Mouse (Mus musculus) spleen, postnatal 36 days (tissue): ENCODE measurements around the gene Hspa8.
"Not testable (repeated sequence)": the region's sequence is repeated elsewhere in the genome, so short reads cannot be mapped to it uniquely, and the experiment has no call there.

Source experiments
- DNase-seq, 2 experiments: peaks; one replicate each; pipeline ENCODE4 v3.0.0; 2022; ENCODE audit warnings: low spot score in 2 of 2, mixed read lengths in 1 of 2

The Hspa8 gene

DNA sequence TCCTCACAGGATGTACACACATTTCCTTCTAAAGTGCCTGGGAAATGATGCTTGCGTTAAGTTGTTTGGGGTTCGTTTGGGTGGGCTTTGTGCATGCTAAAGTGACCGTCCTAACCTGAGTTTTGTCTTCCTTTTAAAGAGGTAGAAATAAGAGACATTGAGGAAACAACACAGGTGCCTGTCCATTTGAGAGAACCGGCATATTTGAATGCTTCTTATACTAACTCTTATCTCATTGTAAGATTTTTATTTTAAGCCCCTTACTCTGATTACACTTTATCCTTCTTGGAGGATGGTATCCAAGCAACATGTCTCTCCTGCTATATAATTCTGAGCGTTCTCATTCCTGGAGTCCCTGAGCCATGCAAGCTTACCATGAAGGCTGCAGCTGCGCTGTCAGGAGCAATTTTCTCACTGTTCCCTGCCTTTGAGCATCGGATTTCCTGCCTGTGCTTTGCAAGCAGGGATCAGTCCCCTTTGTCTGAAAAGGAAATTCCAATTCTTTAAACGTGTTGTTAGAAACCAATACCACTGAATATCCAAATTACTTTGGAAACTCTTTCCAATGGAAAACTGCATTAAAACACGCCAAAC is 16.3 kb upstream of the Hspa8 start:
- DNase-seq, result no peak

- no peak for DNase-seq
These were observed 15.3 kb upstream of the Hspa8 start for GRCm38 (mm10) chr9:40785452-40785851.

- DNase-seq, result not testable (repeated sequence)
These were observed 14.0 kb upstream of the Hspa8 start for GRCm38 (mm10) chr9:40786820-40787219.

DNA sequence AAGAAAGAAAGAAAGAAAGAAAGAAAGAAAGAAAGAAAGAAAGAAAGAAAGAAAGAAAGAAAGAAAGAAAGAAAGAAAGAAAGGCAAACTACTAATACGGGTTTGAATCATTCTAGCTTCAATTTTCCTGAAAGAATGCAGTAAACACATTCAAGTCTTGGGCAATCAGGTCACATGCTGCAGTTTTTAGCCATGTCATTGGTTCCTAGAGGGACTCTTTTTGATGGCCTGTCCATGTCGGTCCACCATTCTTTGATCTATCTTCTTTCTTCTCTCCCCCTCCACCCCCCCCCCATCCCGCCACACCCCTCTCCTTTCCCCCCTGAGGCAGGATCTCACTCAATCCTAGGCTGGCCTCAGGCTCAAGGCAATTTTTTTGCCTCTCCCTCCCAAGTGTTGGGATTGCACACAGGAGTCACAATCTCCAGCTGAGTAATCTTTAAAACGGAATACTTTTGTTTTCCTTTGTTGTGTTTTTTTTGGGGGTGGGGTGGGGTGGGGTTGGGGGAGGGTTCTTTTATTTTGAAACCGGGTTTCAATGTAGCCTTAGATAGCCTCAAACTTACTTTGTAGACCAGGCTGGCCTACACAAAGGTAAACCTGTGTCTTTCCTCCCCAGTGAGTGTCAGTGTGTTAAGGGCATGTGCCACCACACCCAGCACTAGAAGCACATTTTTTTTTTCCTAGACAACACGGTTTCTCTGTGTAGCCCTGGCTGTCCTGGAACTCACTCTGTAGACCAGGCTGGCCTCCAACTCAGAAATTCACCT is 8.7 kb upstream of the Hspa8 start:
- DNase-seq, result no peak

DNA sequence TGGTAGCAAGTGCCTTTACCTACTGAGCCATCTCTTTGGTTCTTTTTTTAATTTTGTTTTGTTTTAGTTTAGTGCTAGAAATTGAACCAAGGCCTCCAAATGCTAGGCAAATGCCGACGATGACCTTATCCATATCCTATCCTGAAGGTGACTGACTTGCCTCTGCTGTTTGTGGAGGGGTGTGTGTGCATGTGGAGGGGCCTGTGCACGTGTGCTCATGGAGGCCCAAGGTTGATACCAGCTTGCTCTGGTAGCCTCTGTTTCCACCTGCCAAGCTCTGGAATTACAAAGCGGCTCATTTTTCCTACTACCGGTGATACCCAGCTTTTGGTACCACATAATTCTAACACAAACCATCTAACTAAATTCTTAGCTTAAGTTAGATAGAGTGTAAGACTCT is 7.2 kb upstream of the Hspa8 start:
- DNase-seq, result no peak

GRCm38 (mm10) chr9:40794251-40794650 is 6.5 kb upstream of the Hspa8 start:
- no peak for DNase-seq

DNA sequence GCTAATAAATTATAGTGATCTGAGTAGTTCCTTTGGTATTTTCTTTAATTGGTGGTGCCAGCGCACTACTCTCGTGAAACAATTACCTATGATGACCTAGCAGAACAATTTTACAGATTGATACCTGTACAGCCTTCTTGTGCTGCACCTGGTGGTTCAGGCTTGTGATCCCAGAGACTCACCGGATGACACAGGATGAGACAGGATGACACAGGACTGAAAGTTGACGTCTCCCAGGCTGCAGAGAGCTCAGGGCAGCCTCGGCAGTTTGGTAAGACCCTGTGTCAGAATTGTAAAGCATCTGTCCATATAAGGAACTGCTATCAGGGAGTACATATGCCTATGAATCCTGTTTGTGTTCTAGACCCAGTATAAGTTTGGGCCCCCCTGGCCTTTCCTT is 5.9 kb upstream of the Hspa8 start:
- no peak for DNase-seq

- no peak for DNase-seq
These were observed 5.2 kb upstream of the Hspa8 start for GRCm38 (mm10) chr9:40795562-40795961.

DNA sequence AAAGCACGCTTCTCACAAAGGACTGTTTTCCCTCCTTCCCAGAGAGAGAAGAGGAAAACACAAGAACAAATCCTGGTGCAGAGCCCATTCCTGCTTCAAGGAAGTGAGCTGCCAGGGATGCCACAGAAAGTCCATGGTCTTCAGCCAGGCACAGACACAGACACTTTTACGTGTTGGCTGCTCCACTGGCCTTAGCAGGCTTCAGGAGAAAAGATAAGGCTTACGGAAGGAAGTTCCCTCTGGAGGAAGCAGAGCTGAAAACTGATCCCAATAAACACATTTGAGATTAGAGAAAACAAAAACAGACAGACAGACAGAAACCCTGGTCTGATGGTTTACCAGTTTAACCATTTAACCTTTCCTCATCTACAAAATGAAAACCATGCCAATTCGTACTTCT is 4.7 kb upstream of the Hspa8 start:
- no peak for DNase-seq

DNA sequence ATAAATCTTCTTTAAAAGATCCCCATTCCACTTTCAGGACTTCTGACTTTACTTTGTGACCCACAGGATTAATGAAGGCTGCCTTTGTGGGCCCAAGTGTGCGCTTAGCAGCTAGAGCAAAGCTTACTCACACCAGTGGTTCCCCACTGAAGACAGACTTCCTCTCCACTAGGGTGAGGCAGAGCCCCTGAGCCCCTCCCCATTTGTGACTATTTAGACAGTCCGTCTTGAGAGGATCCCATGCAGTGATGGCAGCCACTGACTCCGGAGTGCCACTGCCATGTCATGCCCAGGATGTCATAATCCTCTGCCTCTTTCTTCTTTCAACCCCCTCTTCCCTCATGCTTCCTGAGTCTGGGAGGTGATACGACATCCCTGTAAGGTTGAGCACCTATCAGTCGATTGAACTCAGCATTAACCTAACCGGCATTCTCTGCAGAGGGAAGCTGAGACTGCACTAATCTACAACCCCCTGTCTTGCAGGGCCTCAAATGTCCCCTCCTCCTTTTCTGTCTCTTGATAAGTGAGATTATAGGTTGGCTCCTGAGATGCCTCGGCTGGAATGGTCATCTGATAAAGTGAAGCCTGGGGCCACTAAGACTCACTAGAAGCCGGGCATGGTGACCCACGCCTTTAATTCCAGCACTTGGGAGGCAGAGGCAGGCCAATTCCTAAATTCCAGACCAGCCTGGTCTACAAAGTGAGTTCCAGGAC is 2.4 kb upstream of the Hspa8 start:
- no peak for DNase-seq

- DNase-seq, result no peak
These were observed 1.7 kb upstream of the Hspa8 start for GRCm38 (mm10) chr9:40799112-40799511.

DNA sequence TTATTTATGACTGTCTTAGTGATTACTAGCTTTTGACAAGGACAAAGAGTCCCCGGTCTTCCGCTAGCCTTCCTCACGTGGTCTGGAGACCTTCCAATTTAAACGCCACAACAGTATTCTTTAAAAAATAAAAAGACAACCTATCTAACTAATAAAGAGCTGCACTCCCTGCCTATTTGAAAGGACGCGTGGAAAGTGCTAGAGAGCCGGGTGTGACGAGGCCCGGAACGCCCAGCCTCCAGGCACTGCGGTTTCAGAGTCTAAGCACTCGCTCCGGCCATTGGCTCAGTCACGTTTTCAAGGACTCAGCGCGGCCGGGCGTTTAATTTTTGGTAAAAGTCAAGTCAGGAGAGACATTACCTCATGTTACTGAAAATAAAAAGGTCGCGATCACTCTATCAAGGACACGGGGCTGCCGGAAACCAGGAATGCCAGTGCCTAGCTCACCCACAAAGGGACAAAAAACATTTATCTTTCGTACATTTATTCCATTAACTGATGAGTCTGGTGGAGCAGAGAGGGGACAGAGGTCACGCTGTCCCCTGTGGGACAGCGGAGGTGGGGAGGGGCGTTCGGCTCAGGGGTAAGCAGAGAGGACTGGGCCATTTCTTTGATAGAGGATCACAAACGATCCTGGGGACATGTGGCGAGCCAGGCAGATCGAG is 815 bp upstream of the Hspa8 start:
- peak; percentile 72 to 74 for DNase-seq

DNA sequence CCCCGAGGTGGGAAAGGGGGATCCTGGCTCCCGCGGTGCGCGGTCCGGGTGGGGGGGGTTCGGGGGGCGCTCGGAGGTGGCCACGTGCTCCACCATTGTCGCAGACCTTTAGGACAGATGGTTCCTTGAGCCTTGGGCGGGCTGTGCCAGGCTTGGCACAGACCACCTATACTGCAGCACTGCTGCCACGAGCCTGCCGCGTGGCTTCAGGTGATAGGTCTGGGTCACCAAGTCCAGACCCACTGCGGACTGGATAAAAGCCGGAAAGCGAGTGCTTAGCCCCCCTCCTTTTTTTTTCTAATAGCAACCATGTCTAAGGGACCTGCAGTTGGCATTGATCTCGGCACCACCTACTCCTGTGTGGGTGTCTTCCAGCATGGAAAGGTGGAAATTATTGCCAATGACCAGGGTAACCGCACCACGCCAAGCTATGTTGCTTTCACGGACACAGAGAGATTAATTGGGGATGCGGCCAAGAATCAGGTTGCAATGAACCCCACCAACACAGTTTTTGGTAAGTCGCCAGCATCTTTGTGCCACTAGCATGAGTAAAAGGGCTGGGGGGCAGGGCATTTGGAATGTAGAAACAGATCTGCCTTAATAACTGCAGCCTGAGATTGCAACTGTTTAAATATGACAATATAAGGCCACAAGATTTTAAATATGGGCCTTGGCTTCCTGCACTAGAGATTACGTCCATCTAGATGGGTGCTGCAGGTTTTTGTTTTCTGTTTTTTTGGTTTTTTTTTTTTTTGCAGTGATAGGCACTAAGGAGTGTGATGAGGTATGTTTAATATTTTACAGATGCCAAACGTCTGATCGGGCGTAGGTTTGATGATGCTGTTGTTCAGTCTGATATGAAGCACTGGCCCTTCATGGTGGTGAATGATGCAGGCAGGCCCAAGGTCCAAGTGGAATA is 1.1 kb downstream of the Hspa8 start:
- peak in 1 of 2 experiments; percentile 11 for DNase-seq

DNA sequence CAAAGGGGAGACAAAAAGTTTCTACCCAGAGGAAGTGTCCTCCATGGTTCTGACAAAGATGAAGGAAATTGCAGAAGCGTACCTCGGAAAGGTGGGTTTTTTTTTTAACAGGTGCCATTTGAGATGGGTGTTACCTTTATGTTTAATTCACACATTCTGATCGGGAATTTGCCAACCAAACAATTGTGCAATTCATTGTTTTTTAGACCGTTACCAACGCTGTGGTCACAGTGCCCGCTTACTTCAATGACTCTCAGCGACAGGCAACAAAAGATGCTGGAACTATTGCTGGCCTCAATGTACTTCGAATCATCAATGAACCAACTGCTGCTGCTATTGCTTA is 1.7 kb downstream of the Hspa8 start:
- DNase-seq, result not testable (repeated sequence)

GRCm38 (mm10) chr9:40804576-40804975 is 3.8 kb downstream of the Hspa8 start:
- not testable (repeated sequence) for DNase-seq

DNA sequence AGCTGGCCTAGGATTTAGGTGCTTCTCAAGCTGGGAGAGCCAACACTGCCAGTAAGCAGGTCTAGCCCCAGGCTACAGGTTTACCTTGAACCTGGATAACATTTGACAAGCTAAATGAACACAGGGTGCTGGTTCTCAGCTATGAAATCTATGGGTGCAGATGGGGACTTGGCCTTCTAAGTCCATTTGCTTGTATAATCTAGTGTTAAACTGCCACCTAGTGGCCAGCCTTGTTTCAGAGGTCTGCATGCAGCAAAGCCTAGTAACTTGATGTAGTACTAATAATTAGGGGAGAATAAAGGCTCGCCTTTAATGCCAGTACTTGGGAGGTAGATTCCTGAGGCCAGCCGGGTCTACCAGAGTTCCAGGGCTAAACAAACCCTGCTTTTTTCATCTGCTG is 4.5 kb downstream of the Hspa8 start:
- DNase-seq, result peak; percentile 69 to 81

- peak in 1 of 2 experiments; percentile 13 for DNase-seq
These were observed 5.9 kb downstream of the Hspa8 start for GRCm38 (mm10) chr9:40806440-40807288.

DNA sequence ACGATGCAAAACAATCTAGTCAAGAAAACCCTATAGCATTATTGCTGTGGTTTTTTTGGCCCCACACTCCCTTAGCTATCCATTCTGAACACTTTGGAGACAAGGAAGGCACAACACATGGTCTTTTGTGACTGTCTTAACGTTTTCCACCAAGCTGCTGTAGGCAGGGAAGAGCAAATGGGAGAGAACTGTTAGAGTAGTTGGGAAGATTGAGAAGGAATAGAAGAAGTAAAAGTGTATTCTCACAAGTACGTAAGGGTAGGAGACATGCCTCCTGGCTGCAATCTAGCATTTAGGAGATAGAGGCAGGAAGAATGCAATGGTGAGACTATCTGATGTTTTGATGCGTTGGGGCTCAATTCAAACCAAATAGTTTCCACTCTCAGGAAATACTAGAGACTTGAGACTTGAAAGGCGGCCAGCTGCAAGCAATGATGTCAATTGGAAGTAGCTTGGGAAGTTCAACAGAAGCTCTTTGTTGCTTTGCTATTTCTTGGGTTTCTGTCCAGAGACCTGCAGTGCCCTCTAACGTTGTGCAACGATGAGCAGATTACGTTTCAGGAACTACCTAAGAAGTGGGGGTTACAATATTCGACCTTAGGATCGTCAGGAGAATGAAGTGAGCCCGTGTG is 6.6 kb downstream of the Hspa8 start:
- peak in 1 of 2 experiments; percentile 10 for DNase-seq

GRCm38 (mm10) chr9:40808061-40808906 is 7.5 kb downstream of the Hspa8 start:
- no peak for DNase-seq
